Mouse (Mus musculus): ENCODE results near the gene Csk.

Csk gene

DNA sequence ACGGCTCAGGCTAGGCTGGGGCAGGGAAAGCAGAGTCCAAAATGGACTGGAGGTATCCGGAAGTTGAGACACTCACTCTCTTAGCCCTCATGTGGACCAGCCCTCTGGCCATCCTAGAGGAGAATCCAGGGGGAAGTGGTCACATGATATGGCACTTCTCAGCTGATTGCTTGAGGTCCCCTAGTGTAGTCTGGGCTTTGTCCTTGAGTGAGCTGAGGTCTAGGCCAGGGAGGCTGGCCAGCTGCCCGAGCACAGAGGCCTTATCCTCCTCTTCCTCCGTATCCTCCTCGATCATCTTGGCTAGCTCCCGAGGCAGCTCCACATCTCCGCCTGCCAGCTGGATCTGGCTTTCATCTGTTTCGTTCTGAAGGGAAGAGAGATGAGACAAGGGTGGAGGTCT, 51.3 kb downstream of the Csk start:
- DNase-seq (ENCODE audit: low spot score) = no peak

DNA sequence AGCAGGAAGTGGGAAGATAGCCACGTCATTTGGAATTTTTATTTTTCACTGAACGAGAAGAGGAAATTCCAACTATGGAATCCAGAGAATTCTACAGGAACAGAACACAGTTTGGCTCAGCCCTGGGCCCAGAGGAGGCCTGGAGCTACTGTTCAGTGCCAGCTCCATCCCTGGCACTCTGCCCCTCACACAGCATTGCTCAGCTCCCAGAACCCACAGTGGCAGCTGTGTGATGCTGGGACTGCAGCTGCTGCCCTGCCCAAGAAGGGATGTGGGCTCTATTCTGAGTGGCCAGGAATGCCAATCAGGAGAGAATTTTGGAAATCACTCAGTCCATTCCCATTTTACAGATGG, 52.1 kb downstream of the Csk start:
- peak; percentile 58 for DNase-seq (ENCODE audit: low spot score)

DNA sequence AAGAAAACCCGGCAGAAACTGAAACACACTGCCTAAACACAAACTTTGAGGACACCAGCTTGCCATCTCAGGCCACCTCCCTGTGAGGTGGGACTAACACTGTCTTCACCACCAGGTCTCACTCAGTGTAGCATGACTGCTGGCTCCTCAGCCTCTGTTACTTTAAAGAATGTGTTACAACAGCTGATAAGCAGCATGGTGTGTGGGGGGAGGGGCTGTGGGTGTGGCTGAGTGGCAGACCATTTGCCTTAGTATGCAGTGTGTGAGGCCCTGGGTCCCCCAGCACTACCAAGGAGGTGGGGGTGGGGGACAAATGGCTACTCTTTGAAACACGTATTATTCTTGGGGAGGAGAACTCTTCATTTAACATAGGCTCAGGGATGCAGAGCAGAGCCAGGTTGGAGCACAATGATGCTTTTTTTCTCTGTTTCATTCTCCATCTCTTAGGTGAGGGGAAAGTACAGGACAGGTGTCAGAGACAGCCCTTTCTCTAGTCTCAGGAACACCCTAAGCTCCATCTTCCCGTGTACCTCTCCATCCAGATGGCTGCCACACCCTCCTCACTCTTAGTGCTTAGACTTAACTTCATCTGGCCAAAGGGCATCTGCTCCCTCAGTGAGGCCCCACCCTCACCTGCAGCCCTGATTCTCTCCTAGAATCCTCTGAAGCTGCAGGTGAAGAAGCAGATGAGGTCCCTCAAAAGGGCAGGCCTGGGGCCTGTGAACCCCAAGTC, 52.6 kb downstream of the Csk start:
- DNase-seq (ENCODE audit: low spot score) = no peak

DNA sequence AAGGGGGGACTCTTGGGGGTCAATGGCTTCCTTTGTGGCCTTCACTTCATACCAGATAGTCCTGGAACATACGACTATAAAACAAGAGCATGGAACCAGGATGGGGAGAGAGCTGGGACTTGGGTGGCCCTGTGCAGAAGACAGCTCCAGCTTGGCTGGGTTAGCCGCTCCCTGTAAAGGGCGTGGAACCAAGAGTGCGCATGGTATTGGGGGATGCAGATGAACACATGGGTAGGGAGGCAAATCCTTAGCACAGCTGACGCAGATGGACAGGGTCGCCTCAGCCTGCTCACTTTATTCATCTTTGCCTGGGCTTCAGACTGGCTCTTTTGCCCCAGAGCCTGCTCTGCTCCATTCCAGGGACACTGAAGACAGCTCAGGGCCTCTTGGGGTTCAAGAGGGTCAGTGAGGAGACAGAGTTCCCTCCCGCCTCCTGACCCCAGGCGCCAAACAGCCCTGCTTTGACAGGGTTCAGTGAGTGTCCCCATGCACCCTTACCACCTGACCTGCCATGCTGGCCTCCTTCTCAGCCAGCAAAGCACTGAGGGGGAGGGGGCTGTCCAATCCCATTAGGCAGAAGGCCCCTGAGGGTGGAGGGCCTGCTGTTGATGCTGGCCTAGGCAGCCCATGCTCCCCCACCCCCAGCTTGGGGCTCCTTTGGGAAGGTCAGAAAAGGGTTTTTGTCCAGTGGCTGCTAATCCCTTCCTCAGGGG, 54.4 kb downstream of the Csk start:
- DNase-seq (ENCODE audit: low spot score) = no peak

DNA sequence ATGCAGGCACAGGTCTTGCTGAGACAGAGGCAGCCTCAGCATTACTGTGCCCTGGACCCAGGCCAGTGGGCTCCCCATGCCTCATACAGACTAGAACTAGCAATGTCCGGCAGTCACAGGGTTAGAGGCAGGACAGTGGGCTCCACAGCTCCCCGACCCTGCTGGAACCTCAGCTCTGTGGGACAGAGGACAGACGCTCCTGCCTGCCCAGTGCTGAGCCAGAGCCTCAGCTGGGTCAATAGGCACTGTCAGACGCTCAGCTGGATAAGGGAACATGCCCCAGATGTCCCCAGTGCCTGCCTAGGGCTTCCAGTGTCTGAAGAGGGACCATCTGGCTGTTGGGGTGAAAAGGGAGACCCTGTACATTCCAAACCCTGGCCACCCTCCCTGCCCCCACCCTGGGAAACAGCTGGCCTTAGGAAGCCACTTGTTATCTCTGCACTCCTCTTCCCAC, 55.5 kb downstream of the Csk start:
- DNase-seq (ENCODE audit: low spot score) = no peak

DNA sequence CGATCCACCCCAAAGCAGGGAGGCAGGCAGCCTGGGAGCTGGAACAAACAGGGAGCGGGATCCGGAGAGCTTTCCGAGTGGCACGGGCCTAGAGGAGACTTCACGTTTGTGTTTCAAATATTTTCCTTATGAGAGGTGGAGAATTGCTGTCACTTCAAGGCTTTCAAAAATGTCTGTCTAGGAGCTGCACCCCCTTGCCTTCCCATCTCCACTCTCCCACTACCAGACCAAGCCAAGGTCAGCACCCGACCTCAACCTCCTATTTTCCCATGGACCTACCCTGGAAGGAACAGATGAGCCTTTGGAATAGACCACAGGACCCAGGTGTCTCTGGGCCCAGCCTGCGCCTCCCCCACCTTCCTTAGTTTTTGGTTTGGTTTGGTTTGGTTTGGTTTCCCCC, 56.2 kb downstream of the Csk start:
- DNase-seq (ENCODE audit: low spot score) = no peak

DNA sequence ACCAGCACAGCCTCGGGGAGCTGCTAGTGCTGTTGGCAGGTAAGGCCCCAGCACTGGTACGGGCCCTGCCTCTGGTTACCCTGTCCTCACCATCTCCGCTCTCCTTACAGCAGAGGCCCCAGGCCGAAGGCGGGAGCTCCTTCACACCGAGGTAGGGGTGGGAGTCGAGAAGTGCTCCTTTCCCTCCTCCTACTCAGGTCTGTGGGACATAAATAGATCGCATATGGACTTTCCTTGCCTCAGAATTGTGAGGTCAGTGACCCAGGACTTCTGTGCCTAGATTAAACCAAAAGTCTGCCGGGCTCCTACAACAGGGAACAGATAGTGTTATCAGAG, 59.3 kb downstream of the Csk start:
- no peak for DNase-seq (ENCODE audit: low spot score)

DNA sequence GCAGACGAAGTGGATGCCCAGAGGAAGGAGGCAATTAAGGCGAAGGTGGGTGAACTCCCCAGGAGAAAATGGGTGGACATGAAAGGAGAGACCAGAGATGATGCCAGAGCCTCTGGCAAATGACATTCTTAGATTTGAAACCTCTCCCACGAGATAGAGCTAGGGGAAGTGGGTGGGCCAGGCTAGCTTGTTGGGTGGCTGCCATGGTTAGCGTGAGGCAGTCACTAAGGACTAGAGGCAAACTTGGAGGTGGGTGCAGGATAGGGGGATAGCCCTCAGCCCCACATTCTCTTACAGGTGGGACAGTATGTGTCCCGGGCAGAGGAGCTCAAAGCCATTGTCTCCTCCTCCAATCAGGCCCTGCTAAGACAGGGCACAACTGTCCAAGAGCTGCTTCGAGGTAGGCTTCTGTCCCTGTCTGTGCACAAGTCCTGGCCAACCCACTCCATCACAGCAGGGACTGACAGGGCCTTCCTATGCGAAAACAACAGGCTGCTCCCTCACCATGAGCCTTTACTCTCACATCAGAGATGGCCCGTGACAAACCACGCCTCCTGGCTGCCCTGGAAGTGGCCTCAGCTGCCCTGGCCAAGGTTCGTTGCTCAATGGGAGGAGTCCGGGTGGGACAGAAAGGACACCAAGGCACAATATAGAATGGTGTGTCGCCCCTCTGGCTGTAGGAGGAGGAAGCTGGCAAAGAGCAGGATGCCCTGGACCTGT, 59.8 kb downstream of the Csk start:
- no peak for DNase-seq (ENCODE audit: low spot score)

DNA sequence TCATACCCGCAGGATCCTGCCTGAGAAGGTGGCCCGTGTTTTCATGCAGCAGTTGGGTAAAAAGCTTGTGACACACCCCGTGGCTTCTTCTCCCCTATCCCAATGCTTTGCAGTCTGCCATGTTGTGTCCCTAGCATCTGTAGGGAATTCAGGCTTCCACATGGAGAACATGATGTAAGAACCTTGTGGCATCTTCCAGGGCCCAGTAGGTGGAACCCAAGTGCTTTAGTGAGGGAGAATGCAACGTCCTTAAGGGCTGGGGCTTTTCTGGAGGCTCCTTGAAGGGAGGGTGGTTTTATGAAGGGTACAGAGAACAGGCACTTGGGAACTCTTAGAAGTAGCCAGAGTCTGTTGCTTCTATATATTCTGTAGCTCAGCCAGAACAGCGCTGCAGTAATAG, 62.7 kb downstream of the Csk start:
- DNase-seq (ENCODE audit: low spot score) = no peak

DNA sequence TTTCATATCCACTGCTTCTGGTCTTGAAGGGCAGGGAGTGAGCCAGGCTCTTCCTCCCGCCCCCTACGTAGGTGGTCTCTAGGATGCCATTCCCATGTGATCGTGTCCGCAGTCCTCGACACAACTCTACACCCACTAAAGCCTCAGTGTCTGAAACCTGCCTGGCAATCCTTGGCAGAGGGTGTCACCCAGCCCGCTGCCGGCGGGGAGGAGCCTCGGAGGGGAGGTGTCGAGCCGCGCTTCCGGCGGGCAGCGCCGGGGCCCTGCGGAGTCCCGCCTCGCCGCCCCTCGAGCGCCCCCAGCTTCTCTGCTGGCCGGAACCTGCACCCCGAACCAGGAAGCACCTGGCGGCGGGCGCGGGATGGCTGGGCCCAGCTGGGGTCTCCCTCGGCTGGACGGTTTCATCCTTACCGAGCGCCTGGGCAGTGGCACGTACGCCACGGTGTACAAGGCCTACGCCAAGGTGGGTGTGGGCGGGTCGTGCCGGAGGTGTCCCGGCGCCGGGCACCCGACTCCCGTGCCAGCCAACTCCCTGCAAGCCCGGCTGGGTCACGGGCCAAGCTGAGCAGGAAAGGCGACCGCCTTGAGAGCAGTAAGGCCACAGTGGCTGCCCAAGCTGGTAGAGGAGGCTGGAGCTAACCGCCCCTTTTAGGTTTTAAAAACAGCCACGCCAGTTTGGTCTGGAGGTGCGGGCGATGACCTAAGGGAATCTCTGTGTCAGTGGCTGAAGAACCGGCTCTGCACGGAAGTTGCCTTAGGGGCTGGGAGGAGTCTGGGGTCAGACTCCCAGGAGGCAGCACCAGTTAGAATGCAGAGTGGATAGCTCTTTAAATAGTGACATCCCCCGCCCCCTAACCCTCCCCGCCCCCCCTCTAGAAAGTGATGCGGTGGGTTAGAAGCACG, 64.0 kb downstream of the Csk start, which contains the start of gene Ulk3:
Gene Ulk3 (plus strand): TSS at position 229 of the 903 bp plus-strand sequence.
- peak; percentile 66 for DNase-seq (ENCODE audit: low spot score)

DNA sequence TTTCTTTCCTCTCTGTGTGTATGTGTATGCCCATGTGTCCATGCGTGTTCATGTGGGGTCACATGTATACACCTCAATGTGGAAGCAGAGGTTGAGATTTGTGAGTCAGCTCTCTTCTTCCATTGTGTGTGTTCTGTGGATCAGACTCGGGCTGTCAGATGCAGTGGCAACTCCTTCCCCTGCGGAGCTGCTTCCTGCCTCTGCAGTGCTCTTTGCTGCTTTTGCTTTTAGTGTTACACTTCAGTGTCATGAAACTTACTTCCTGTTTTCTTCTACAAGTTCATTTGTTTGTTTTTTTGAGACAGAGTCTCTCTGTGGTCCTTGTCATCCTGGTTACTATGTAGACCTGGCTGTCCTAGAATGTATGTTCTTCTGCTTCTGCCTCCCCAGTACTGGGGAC, 68.4 kb downstream of the Csk start:
- no peak for DNase-seq (ENCODE audit: low spot score)

DNA sequence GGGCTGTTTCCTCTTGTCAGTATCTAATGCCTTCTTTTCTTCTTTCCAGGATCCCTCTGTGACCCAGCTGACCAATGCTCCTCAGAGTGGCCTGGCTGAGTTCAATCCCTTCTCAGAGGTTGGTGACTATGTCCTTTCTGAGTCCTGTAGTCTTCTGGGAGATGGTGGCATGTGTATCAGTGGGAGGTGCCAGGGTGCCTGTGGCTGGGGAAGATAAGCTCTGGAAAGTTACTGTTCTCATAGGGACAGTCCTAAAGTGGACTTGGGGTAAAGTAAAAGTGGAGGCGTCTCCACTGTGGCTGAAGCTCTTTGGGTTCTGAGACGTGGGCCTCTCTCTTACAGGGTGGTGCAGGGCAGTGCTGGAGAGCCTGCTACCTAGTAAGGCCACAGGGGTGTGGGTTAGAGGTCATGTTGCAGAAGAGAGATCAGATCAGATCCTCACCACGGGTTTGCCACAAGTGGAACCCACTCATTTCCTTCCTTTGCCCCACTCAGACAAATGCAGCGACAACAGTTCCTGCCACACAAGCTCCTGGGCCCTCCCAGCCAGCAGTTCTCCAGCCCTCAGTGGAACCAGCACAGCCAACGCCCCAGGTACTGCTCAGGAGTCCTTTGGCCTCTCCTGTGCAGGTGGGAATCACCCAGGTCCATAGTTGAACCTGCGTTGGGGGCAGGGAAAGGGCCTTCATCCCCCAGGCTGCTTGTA, 76.1 kb downstream of the Csk start:
- DNase-seq (ENCODE audit: low spot score) = no peak
